Mouse (Mus musculus): ENCODE measurements around the gene Flad1.

DNA sequence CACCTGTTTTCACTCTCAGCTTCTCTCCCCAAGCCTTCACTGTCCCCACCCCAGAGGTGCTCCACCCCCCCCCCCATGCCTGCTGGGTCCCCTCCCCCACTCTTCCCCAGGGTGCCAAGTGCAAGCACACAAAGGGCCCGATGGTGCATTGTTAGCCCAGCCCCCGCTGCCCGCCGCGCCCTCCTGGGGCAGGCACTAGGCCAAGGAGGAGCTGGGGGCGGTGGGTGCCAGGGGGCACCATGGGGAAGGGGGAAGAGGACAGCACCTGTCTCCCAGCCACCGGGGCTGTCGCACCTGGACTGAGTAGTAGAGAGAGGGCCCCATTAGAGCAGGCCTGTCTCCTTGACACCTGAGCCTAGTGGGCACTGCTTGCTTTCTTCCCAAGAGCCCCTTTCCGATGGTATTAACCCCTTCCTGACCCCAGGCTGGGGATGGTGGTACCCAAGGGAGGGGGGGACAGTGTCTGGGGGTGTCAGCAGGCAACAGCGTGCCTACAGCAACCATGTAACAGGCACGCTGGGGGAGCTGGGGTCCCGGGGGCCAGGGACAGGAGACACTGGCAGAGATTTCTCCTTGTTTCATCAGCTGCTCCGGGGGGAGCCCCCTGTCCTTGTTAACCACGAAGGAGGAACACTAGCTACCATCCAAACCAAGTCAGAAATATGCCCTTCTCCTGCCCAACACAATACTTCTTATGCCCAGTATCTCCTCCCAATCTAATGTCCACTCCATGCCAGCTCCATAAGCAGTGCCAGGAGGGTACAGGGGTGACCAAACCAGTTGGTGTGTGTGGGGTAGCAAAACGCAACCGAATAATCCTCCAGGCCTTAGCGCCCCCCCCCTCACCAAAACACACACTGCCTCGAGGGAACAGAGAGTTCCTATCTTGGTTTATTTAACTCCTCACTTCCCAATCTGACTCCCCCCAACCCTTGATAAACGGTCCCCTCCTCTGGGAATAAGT, 20.7 kb downstream of the Flad1 start:
- no peak for TF ChIP-seq ZC3H11A (IDR thresholded peaks at IDR 0.05; ENCODE audit: borderline replicate concordance, low read depth, low read length)
- no peak for TF ChIP-seq MAFK (IDR thresholded peaks at IDR 0.05; ENCODE audit: insufficient read depth, low read depth, low read length)
- no peak for TF ChIP-seq HCFC1 (IDR thresholded peaks at IDR 0.05; ENCODE audit: borderline replicate concordance, insufficient read depth, low read length)

Measured in ES-E14 (cell line).